In genomic region chr5:100158301-100158700, GRCm38 (mm10) we compare ENCODE assay signal across 9 mouse cellular contexts. TPM values are rescaled to one million over a fixed set of nuclear protein-coding genes. Genes with fewer than 3 reads are reported as not detected.
DNase-seq lines count a peak whose midpoint lies in the region; ATAC-seq and TF ChIP-seq lines count a peak whose summit lies in the region.
"Had no signal": no experiment of that assay in that cellular context is flagged by ENCODE, and none has a peak within 500 bp of the region (broad histone marks: within the 10 kb centered on the region; RNA-seq: fewer than 3 reads in every experiment).

No protein-coding gene starts in this region.

- 27% methylated on average over 13 of the region's 13 CpGs for WGBS in heart, adult 2 months
- WGBS in hindbrain, embryonic 10.5 days = 18% methylated on average over 13 of the region's 13 CpGs
- 9% methylated on average over 13 of the region's 13 CpGs for WGBS in limb, embryonic 15.5 days

- no peak for DNase-seq in heart, adult 2 months
- DNase-seq in heart, postnatal 4 days = no peak
- peak; percentile 77 to 78 for DNase-seq in cerebellum, adult 18-20 months
- peak; percentile 11 for DNase-seq in hindbrain, embryonic 10.5 days (ENCODE audit: low spot score)
- no peak for DNase-seq in ovary, postnatal 14 days (ENCODE audit: low spot score)
- DNase-seq in thymus, postnatal 10 days (ENCODE audit: low spot score in 2 of 2) = no peak
- no peak for DNase-seq in urinary bladder, postnatal 10 days (ENCODE audit: low spot score)

- peak overlapping the region; percentile 60 for H3K4me3 ChIP-seq in heart, adult 2 months
- peak overlapping the region; percentile 81 for H3K4me3 ChIP-seq in hindbrain, embryonic 10.5 days
- peak overlapping the region; percentile 68 for H3K4me3 ChIP-seq in limb, embryonic 15.5 days

- no peak overlapping the region; the same call in 1 of the 2 replicates for H3K9ac ChIP-seq in heart, adult 2 months (ENCODE audit: low read depth, low read length)
- H3K9ac ChIP-seq in limb, embryonic 15.5 days = peak overlapping the region; percentile 51; the same call in 1 of the 2 replicates

- no peaks in the 10 kb centered on the region for H3K79me2 ChIP-seq in heart, adult 2 months (replicated peaks; ENCODE audit: control insufficient read depth, insufficient read depth, low read length)

- H3K27ac ChIP-seq in heart, adult 2 months = no peak overlapping the region
- peak overlapping the region; percentile 88; the same call in 1 of the 2 replicates for H3K27ac ChIP-seq in hindbrain, embryonic 10.5 days
- H3K27ac ChIP-seq in limb, embryonic 15.5 days = no peak overlapping the region

- no peak for ATAC-seq in limb, embryonic 15.5 days (ENCODE audit: insufficient number of reproducible peaks, low FRiP score, low TSS enrichment, low read depth)

- no peak for TF ChIP-seq EP300 in heart, adult 2 months (IDR thresholded peaks at IDR 0.05; ENCODE audit: insufficient read depth, low read depth, low read length)

- H3K4me1 ChIP-seq in heart, adult 2 months (ENCODE audit: control insufficient read depth, insufficient read depth, low read length) = no peaks in the 10 kb centered on the region; the same call in 1 of the 2 replicates
- peaks cover 15% of the 10 kb centered on the region for H3K4me1 ChIP-seq in hindbrain, embryonic 10.5 days (replicated peaks)
- H3K4me1 ChIP-seq in limb, embryonic 15.5 days = peaks cover 13% of the 10 kb centered on the region

- no peaks in the 10 kb centered on the region for H3K9me3 ChIP-seq in hindbrain, embryonic 10.5 days
- H3K9me3 ChIP-seq in limb, embryonic 15.5 days = no peaks in the 10 kb centered on the region

- no peak for TF ChIP-seq POLR2A in heart, adult 2 months (IDR thresholded peaks at IDR 0.05; ENCODE audit: insufficient read depth, low read depth, low read length)

- H3K36me3 ChIP-seq in heart, adult 2 months (ENCODE audit: control insufficient read depth, insufficient read depth, low read length) = no peaks in the 10 kb centered on the region
- no peaks in the 10 kb centered on the region for H3K36me3 ChIP-seq in hindbrain, embryonic 10.5 days
- H3K36me3 ChIP-seq in limb, embryonic 15.5 days = no peaks in the 10 kb centered on the region

- no peak for TF ChIP-seq CTCF in heart, adult 2 months (IDR thresholded peaks at IDR 0.05)

- intact Hi-C loops in heart, adult 2 months (cut with DNase I) = loop anchor here (5.0 kb wide), 1 partner anchor 86 kb away; no protein-coding TSS in a partner anchor

- H3K4me2 ChIP-seq in limb, embryonic 15.5 days = peak overlapping the region; percentile 99

- peaks cover 2% of the 10 kb centered on the region for H3K27me3 ChIP-seq in heart, adult 2 months (ENCODE audit: control insufficient read depth, insufficient read depth, low read length)
- peaks cover 57% of the 10 kb centered on the region for H3K27me3 ChIP-seq in hindbrain, embryonic 10.5 days (ENCODE audit: insufficient read depth, poor library complexity, severe bottlenecking)
- peaks cover 18% of the 10 kb centered on the region for H3K27me3 ChIP-seq in limb, embryonic 15.5 days

RNA-seq across cellular contexts. Expression of gene Tmem150c, which starts 1.3 kb away (rescaled TPM):
- 1 to 10 TPM; 6.3 to 7.7 TPM for total RNA-seq in heart, adult 2 months (2021)
- 3.7 and 3.9 TPM in 2 replicates for polyA plus RNA-seq in heart, adult 2 months (2012; rRNA removed)
- 1 to 10 TPM; 3.7 to 4.7 TPM for total RNA-seq in heart, postnatal 4 days (2021)
- 3.2 and 3.8 TPM in 2 replicates for polyA plus RNA-seq in hindbrain, embryonic 10.5 days (2016; fragmentation: Nextera tagmentation; extraction: Ambion mirVana)
- 9.3 and 9.9 TPM in 2 replicates for polyA plus RNA-seq in limb, embryonic 15.5 days (2015; fragmentation: Nextera tagmentation; extraction: Ambion mirVana)
- polyA plus RNA-seq: C2C12 had no signal

Comparison
In these comparisons a context has a peak if more than half of its experiments do, and no peak if none do; other contexts are left out.
1. DNase-seq: peak in cerebellum, adult 18-20 months (2 of 2) and hindbrain, embryonic 10.5 days (single experiment); none in heart, adult 2 months (0 of 2), heart, postnatal 4 days (single experiment), ovary, postnatal 14 days (single experiment), thymus, postnatal 10 days (0 of 2) and urinary bladder, postnatal 10 days (single experiment).
2. Peak in every context shown above with its lines, with median percentiles within 50 percentile points of each other: H3K4me3 ChIP-seq.